Mouse (Mus musculus): ENCODE results near the gene Shisal1. TPM values are rescaled to one million over a fixed set of nuclear protein-coding genes. Genes with fewer than 3 reads are reported as not detected.
A peak's percentile ranks its signal among the peaks of the same experiment; 100 is the strongest.

Shisal1 gene
- polyA plus RNA-seq, 1 experiment = 1.6 TPM

DNA sequence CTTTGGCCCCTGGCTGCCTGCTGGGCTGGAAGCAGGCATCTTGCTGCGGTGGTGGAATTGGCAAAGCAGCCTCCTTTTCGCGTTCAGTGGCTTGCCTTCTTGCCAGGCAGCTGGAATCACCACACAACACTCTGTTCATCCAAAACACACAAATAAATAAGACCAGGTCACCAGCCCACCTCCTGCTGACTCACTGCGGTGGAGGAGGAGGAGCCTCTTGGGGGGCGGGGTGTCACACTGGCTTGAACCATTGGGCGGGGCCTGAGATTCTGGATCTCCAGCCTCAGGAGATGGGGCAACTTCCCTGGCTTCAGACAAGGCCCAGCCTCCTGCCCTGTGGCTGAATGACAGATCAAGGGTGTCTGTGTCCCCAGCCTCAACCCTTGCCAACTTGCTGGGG is 34.5 kb downstream of the Shisal1 start:
- DNase-seq = peak; percentile 54
- no peak overlapping the region for H3K4me3 ChIP-seq (ENCODE audit: insufficient read depth, low read depth, low read length)
- 31% methylated on average over 6 of the region's 6 CpGs for WGBS

DNA sequence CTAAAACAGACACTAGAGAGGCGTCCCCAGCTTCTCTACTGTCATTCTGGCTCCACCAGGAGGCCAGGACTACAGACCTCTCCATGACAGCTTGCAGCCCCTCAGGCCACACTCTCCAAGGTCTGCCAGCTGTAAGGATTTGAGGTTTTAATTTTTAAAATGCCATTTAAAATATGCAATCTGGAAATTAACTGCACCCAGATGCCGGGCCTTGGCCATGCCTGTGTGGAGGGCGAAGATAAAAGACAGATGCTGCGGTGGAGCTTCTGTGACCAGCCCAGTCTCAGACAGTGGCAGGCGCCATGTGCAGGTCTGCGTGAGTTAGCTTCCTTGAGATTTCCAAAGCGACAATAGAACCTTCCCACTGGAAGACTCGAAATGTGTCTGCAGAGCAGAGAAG is 36.8 kb downstream of the Shisal1 start:
- Histone ChIP-seq H3K36me3 (ENCODE audit: control insufficient read depth, insufficient read depth, low read length) (no peaks in the 10 kb centered on the region), H3K4me3 (ENCODE audit: insufficient read depth, low read depth, low read length) (no peak overlapping the region), H3K27ac (ENCODE audit: insufficient read depth, low read depth, low read length) (no peak overlapping the region), H3K27me3 (replicated peaks; ENCODE audit: control insufficient read depth, insufficient read depth, low read length) (no peaks in the 10 kb centered on the region), H3K4me1 (ENCODE audit: control insufficient read depth, insufficient read depth, low read length) (no peaks in the 10 kb centered on the region)
- WGBS = 87% methylated on average over 8 of the region's 8 CpGs
- DNase-seq = no peak
- TF ChIP-seq POLR2A (IDR thresholded peaks at IDR 0.05; ENCODE audit: low read depth, low read length) (no peak), CTCF (conservative IDR thresholded peaks at IDR 0.05; ENCODE audit: insufficient read depth, insufficient read length, low read depth, low read length) (no peak)

More for the DNA sequence above, 34.5 kb downstream of the Shisal1 start:
- Histone ChIP-seq H3K27ac (ENCODE audit: insufficient read depth, low read depth, low read length) (no peak overlapping the region), H3K4me1 (ENCODE audit: control insufficient read depth, insufficient read depth, low read length) (no peaks in the 10 kb centered on the region), H3K27me3 (replicated peaks; ENCODE audit: control insufficient read depth, insufficient read depth, low read length) (no peaks in the 10 kb centered on the region), H3K36me3 (ENCODE audit: control insufficient read depth, insufficient read depth, low read length) (no peaks in the 10 kb centered on the region)
- TF ChIP-seq POLR2A (IDR thresholded peaks at IDR 0.05; ENCODE audit: low read depth, low read length) (no peak), CTCF (conservative IDR thresholded peaks at IDR 0.05; ENCODE audit: insufficient read depth, insufficient read length, low read depth, low read length) (no peak)

DNA sequence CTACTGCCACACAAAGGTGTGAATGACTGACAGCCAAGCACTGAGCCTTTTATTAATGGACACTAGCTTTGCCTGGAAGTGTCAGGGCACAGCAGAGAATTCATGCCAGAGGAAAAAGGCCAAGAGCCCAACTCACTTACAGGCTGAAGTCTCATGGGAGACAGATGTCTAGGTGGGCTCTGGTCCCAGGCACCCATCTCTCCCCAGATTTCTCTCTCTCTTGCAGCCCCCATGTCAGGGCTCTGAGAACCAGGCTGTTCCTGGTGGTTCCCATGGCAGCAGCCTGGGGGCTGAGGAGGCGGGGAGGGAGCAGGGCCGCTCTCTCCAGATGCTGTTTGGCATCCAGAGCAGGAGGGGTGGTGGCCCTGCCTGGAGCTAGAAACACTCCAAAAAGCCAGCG is 38.3 kb downstream of the Shisal1 start:
- Histone ChIP-seq H3K4me3 (ENCODE audit: insufficient read depth, low read depth, low read length) (no peak overlapping the region), H3K27ac (ENCODE audit: insufficient read depth, low read depth, low read length) (no peak overlapping the region), H3K27me3 (replicated peaks; ENCODE audit: control insufficient read depth, insufficient read depth, low read length) (no peaks in the 10 kb centered on the region), H3K36me3 (ENCODE audit: control insufficient read depth, insufficient read depth, low read length) (no peaks in the 10 kb centered on the region), H3K4me1 (ENCODE audit: control insufficient read depth, insufficient read depth, low read length) (no peaks in the 10 kb centered on the region)
- DNase-seq = no peak
- 82% methylated on average over 3 of the region's 3 CpGs for WGBS
- TF ChIP-seq POLR2A (IDR thresholded peaks at IDR 0.05; ENCODE audit: low read depth, low read length) (no peak), CTCF (conservative IDR thresholded peaks at IDR 0.05; ENCODE audit: insufficient read depth, insufficient read length, low read depth, low read length) (no peak)

DNA sequence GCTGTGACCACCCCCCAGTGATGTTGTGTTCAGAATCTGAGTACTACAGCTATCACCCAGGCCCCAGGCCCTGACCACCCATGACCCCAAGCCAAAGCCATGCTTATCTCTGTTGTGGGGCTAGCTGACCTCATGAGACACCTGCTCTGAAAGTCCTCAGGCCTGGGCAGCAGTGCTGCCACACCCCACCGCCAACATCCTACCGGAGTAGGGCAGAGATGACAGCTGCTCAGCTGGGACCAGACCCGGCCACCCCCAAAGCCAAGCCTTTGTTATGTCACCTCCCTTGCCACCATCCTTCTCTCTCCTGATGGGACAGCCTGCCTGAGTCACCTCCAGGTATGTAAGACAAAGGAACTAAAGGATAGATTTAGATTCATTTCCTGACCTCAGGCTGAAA is 41.1 kb downstream of the Shisal1 start:
- Histone ChIP-seq H3K4me3 (ENCODE audit: insufficient read depth, low read depth, low read length) (no peak overlapping the region), H3K4me1 (ENCODE audit: control insufficient read depth, insufficient read depth, low read length) (no peaks in the 10 kb centered on the region), H3K36me3 (ENCODE audit: control insufficient read depth, insufficient read depth, low read length) (no peaks in the 10 kb centered on the region), H3K27ac (ENCODE audit: insufficient read depth, low read depth, low read length) (no peak overlapping the region), H3K27me3 (replicated peaks; ENCODE audit: control insufficient read depth, insufficient read depth, low read length) (no peaks in the 10 kb centered on the region)
- WGBS = 96% methylated on average over 3 of the region's 3 CpGs
- no peak for TF ChIP-seq CTCF (conservative IDR thresholded peaks at IDR 0.05; ENCODE audit: insufficient read depth, insufficient read length, low read depth, low read length)
- no peak for TF ChIP-seq POLR2A (IDR thresholded peaks at IDR 0.05; ENCODE audit: low read depth, low read length)
- no peak for DNase-seq

DNA sequence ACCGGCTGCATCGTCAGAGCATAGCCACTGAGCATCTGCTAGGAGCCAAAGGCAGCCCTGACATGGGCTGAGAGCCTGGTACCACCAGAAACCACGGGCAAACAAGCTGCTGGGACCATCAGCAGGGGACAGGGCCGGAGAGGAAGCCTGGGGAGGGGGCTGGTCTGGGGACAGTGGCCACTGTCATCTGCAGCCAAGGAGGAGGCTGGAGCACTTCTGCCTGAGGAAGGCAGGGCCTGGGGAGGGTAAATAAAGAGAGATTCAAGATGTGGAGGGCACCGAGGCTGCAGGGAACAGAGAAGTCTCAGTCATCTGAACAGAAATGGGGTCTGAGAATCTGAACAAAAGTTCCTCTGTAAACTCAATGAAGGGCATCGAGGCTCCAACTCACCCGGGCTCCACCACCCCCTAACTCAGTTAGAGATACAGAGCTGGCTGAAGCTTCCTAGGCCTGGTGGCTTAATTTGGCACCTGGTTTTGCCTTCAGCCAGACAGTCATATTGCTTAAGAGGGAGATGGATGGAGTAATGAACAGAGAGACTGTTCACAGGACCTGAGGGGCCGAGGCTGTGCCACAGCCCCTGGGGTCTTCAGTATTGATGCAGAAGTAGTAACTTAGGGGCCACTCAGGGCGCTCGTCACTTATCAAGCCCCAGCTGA is 43.3 kb downstream of the Shisal1 start:
- Histone ChIP-seq H3K4me1 (ENCODE audit: control insufficient read depth, insufficient read depth, low read length) (no peaks in the 10 kb centered on the region), H3K36me3 (ENCODE audit: control insufficient read depth, insufficient read depth, low read length) (no peaks in the 10 kb centered on the region), H3K4me3 (ENCODE audit: insufficient read depth, low read depth, low read length) (no peak overlapping the region), H3K27ac (ENCODE audit: insufficient read depth, low read depth, low read length) (no peak overlapping the region), H3K27me3 (replicated peaks; ENCODE audit: control insufficient read depth, insufficient read depth, low read length) (no peaks in the 10 kb centered on the region)
- no peak for TF ChIP-seq POLR2A (IDR thresholded peaks at IDR 0.05; ENCODE audit: low read depth, low read length)
- TF ChIP-seq CTCF (conservative IDR thresholded peaks at IDR 0.05; ENCODE audit: insufficient read depth, insufficient read length, low read depth, low read length) = no peak
- no peak for DNase-seq
- WGBS = 86% methylated on average over 10 of the region's 10 CpGs

DNA sequence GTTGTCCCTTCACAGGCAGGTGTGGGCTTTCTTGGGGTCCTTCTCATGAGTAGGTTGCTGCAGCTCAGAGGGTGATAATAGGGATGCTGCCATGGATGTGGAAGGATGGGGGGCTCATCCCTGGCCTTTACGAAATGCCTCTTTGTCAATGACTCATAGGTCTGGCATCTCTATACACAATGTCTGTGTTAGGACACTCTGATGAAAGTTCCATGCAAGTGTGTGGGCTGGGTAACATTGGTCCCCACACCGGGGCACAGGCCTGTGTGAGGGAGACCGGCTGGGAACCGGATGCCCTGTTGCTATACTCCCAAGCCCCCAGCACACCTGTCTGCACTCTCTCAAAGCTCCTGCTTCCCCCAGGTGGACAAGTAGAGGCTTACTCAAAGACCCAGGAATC is 48.3 kb downstream of the Shisal1 start:
- TF ChIP-seq POLR2A (IDR thresholded peaks at IDR 0.05; ENCODE audit: low read depth, low read length) (no peak), CTCF (conservative IDR thresholded peaks at IDR 0.05; ENCODE audit: insufficient read depth, insufficient read length, low read depth, low read length) (no peak)
- Histone ChIP-seq H3K36me3 (ENCODE audit: control insufficient read depth, insufficient read depth, low read length) (no peaks in the 10 kb centered on the region), H3K27me3 (replicated peaks; ENCODE audit: control insufficient read depth, insufficient read depth, low read length) (no peaks in the 10 kb centered on the region), H3K4me3 (ENCODE audit: insufficient read depth, low read depth, low read length) (no peak overlapping the region), H3K27ac (ENCODE audit: insufficient read depth, low read depth, low read length) (no peak overlapping the region), H3K4me1 (ENCODE audit: control insufficient read depth, insufficient read depth, low read length) (peaks cover 12% of the 10 kb centered on the region)
- DNase-seq = no peak
- WGBS = 96% methylated on average over 4 of the region's 4 CpGs

DNA sequence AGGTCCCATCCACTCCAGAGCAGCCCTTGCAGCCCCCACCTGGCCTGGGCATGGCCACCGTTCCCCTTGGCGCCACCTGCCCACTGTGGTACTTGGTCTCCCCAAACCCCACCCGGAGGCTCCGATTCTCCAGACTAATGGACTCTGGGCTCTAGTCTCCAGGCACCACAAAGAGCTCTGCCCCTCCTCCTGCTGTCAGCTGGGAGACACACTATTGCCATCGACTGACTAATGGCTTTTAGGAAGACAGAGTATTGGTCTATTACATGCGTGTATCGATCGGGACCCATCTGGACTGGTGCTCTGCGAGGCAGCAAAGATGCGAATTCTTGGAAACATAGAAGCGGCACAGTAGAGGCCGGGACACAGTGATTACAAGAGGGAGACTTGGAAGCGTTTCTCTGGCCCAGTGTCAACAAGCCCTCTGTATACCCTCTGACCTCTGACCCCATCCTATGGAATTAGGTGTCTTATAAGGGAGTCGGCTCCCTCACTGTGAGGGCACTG is 49.2 kb downstream of the Shisal1 start:
- Histone ChIP-seq H3K4me1 (ENCODE audit: control insufficient read depth, insufficient read depth, low read length) (peaks cover 17% of the 10 kb centered on the region), H3K27me3 (replicated peaks; ENCODE audit: control insufficient read depth, insufficient read depth, low read length) (no peaks in the 10 kb centered on the region), H3K27ac (ENCODE audit: insufficient read depth, low read depth, low read length) (no peak overlapping the region), H3K4me3 (ENCODE audit: insufficient read depth, low read depth, low read length) (no peak overlapping the region), H3K36me3 (ENCODE audit: control insufficient read depth, insufficient read depth, low read length) (no peaks in the 10 kb centered on the region)
- TF ChIP-seq POLR2A (IDR thresholded peaks at IDR 0.05; ENCODE audit: low read depth, low read length) (no peak), CTCF (conservative IDR thresholded peaks at IDR 0.05; ENCODE audit: insufficient read depth, insufficient read length, low read depth, low read length) (no peak)
- WGBS = 84% methylated on average over 14 of the region's 14 CpGs
- DNase-seq = no peak
